Mouse (Mus musculus) midbrain, postnatal 0 days (tissue): Measurements from ENCODE around the gene Prg2. TPM values are rescaled to one million over a fixed set of nuclear protein-coding genes. Genes with fewer than 3 reads are reported as not detected.

Source experiments
- ATAC-seq: fragments of 200-750 bp; cut with Nextera tagmentation; 2 replicates; pipeline ENCODE4 v1.8.0; 2017; ENCODE audit warnings: moderate number of reproducible peaks, mild to moderate bottlenecking, moderate TSS enrichment, moderate library complexity; ENCODE audit not compliant: low FRiP score
- DNase-seq: peaks from one replicate; pipeline ENCODE4 v3.0.0-alpha.2; 2015; ENCODE audit warnings: low spot score
- H3K27ac ChIP-seq: fragments of 300-500 bp; sonication (generic); 2 replicates; pipeline ENCODE4 v1.5.1; 2014; ENCODE audit warnings: low read depth, mild to moderate bottlenecking, low read length, mixed read lengths
- H3K27me3 ChIP-seq: fragments of 300-500 bp; sonication (generic); 2 replicates; pipeline ENCODE4 v1.6.1; 2014; ENCODE audit warnings: low read length, control low read depth, mixed read lengths; ENCODE audit not compliant: insufficient read depth
- H3K36me3 ChIP-seq: fragments of 300-500 bp; sonication (generic); 2 replicates; pipeline ENCODE4 v1.6.1; 2014; ENCODE audit warnings: low read length, control low read depth, mixed read lengths; ENCODE audit not compliant: insufficient read depth
- H3K4me1 ChIP-seq: fragments of 300-500 bp; sonication (generic); 2 replicates; pipeline ENCODE4 v1.6.1; 2014; ENCODE audit warnings: mild to moderate bottlenecking, control low read depth, antibody characterized with exemption, low read length, mixed read lengths; ENCODE audit not compliant: insufficient read depth
- H3K4me2 ChIP-seq: fragments of 300-500 bp; sonication (generic); 2 replicates; pipeline ENCODE4 v1.6.1; 2014; ENCODE audit warnings: low read depth, mild to moderate bottlenecking, low read length, mixed read lengths; ENCODE audit not compliant: poor library complexity, severe bottlenecking
- H3K4me3 ChIP-seq: fragments of 300-500 bp; sonication (generic); 2 replicates; pipeline ENCODE4 v1.5.1; 2014; ENCODE audit warnings: low read depth, mild to moderate bottlenecking, low read length, moderate library complexity
- H3K9ac ChIP-seq: fragments of 300-500 bp; sonication (generic); replicated peaks from 2 replicates; pipeline ENCODE4 v1.6.1; 2014; ENCODE audit warnings: mild to moderate bottlenecking, low read length, moderate library complexity, mixed read lengths; ENCODE audit not compliant: poor library complexity, severe bottlenecking
- H3K9me3 ChIP-seq: fragments of 300-500 bp; sonication (generic); 2 replicates; pipeline ENCODE4 v1.6.1; 2016; ENCODE audit warnings: low read length, control low read depth
- CTCF ChIP-seq: IDR thresholded peaks from 2 replicates; pipeline ENCODE4 v1.5.1; 2016; ENCODE audit warnings: antibody characterized with exemption, mild to moderate bottlenecking
- WGBS: fragments of 180-500 bp; shearing (Covaris S2); extraction: QIAGEN DNeasy Blood & Tissue Kit; methylation state at CpG from one replicate; pipeline ENCODE4 v1.1.7; 2014; 5-methylcytosine and 5-hydroxymethylcytosine counted together
- polyA plus RNA-seq: library from polyadenylated mRNA; unstranded; fragments of >200 nt; fragmentation: Nextera tagmentation; extraction: Ambion mirVana; gene quantifications from 2 replicates; pipeline ENCODE4 v1.2.1, GENCODE M21; 2015
- total RNA-seq: library from RNA; depleted of rRNA; stranded (reverse); fragments of >200 nt; gene quantifications from 2 replicates; pipeline ENCODE4 v1.2.3, GENCODE M21; 2014

Gene Prg2
- total and polyA plus RNA-seq, 2 experiments from 2014 or later, result not detected

- no peak for TF ChIP-seq CTCF
- H3K9ac ChIP-seq, result no peak overlapping the region
- ATAC-seq, result no peak
- no peak overlapping the region for H3K4me3 ChIP-seq
- WGBS, result 92% methylated on average over 7 of the region's 7 CpGs
- H3K9me3 ChIP-seq, result no peaks in the 10 kb centered on the region
- no peak for DNase-seq
- H3K36me3 ChIP-seq, result no peaks in the 10 kb centered on the region
- no peak overlapping the region for H3K4me2 ChIP-seq
- H3K27ac ChIP-seq, result no peak overlapping the region
- H3K27me3 ChIP-seq, result no peaks in the 10 kb centered on the region
- H3K4me1 ChIP-seq, result no peaks in the 10 kb centered on the region
Measured at GRCm38 (mm10) chr2:84964111-84964801, 16.0 kb upstream of the Prg2 start.

- Histone ChIP-seq H3K4me1 (no peaks in the 10 kb centered on the region), H3K9ac (no peak overlapping the region), H3K4me3 (no peak overlapping the region), H3K36me3 (no peaks in the 10 kb centered on the region), H3K27ac (no peak overlapping the region), H3K9me3 (no peaks in the 10 kb centered on the region), H3K27me3 (no peaks in the 10 kb centered on the region), H3K4me2 (no peak overlapping the region)
- ATAC-seq, result no peak
- no peak for TF ChIP-seq CTCF
- WGBS, result 91% methylated on average over 5 of the region's 5 CpGs
- no peak for DNase-seq
Measured at GRCm38 (mm10) chr2:84967318-84967991, 12.8 kb upstream of the Prg2 start.

DNA sequence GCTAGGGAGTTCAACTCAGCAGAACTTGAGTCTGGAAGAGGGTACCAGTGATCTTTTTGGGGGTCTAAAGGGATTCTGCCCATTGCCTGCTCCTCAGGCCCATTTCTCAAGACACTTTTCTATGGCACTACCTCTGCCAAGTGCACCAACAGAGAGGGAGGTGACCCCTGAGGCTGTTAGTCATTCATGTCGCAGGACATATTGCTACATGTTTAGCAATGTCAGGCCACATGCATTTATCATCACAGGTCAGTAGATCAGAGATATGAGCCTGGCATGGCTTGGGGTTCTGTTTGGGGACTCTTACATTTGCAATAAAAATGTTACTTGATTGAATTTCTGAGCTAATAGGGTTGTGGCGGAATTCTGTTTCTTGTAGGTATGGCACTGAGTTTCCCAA lies 4.7 kb upstream of the Prg2 start:
- Histone ChIP-seq H3K9ac (no peak overlapping the region), H3K27me3 (no peaks in the 10 kb centered on the region), H3K4me2 (no peak overlapping the region), H3K36me3 (no peaks in the 10 kb centered on the region), H3K9me3 (no peaks in the 10 kb centered on the region), H3K4me1 (no peaks in the 10 kb centered on the region), H3K27ac (no peak overlapping the region), H3K4me3 (no peak overlapping the region)
- DNase-seq (no peak), ATAC-seq (no peak)
- 93% methylated on average over 2 of the region's 2 CpGs for WGBS
- TF ChIP-seq CTCF, result no peak

DNA sequence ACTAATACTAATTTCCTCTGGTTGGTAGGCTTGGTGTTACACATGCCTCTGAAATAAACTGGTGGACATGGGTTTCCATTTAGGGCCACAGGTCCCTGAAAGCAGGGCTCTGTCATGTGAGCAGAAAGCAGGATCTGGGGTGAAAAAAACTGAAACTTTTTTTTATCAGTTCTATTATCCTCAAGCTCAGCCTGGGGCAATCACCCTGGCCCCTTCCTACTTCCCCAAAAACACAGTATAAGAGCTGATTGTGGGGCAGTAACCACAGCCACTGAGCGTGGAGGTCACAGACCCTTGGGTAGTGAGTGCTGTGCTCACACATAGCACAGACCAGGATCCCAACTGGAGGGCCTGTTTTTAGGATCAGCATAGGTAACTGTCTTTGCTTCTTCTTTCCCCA lies 7.7 kb downstream of the Prg2 start, which contains the start of gene Prg3:
Prg3 (plus strand) TSS at position 286 of the 400 bp plus-strand sequence.
- Histone ChIP-seq H3K36me3 (no peaks in the 10 kb centered on the region), H3K4me2 (no peak within 1 kb of the TSS), H3K4me1 (no peaks in the 10 kb centered on the region), H3K27ac (no peak within 1 kb of the TSS), H3K9me3 (no peaks in the 10 kb centered on the region), H3K27me3 (no peaks in the 10 kb centered on the region), H3K4me3 (no peak within 1 kb of the TSS), H3K9ac (no peak within 1 kb of the TSS)
- WGBS, result 75% methylated on average over 1 of the region's 1 CpGs
- no peak for TF ChIP-seq CTCF
- no peak for DNase-seq
- no peak for ATAC-seq

DNA sequence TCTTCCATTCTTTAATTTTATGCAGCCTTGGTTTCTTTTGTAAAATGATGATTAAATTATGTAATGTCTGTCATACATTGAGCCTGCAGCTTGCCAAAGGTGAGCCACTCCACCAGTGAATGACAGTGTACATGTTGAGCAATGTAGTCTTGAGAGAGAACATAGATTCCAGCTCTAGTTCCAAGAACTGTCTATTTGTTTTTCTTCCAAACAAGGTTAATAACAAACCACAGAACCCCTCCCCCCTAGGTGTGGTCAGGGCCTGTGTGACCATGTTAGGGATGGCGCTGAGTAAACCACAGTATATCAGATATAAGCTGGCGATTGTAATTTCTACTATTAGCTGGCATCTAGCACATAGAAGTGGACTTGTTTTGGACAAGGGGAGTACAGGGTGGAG lies 16.1 kb downstream of the Prg2 start:
- no peaks in the 10 kb centered on the region for H3K4me1 ChIP-seq
- 98% methylated on average over 2 of the region's 2 CpGs for WGBS

GRCm38 (mm10) chr2:84999486-85000181 lies 19.4 kb downstream of the Prg2 start:
- H3K4me2 ChIP-seq, result no peak overlapping the region
- H3K27ac ChIP-seq, result no peak overlapping the region
- no peak for TF ChIP-seq CTCF
- DNase-seq (no peak), ATAC-seq (no peak)
- no peaks in the 10 kb centered on the region for H3K36me3 ChIP-seq
- no peak overlapping the region for H3K4me3 ChIP-seq
- H3K27me3 ChIP-seq, result no peaks in the 10 kb centered on the region
- H3K9me3 ChIP-seq, result no peaks in the 10 kb centered on the region
- H3K4me1 ChIP-seq, result no peaks in the 10 kb centered on the region
- WGBS, result 86% methylated on average over 3 of the region's 3 CpGs
- no peak overlapping the region for H3K9ac ChIP-seq

More for the DNA sequence above, 16.1 kb downstream of the Prg2 start:
- Histone ChIP-seq H3K27ac (no peak overlapping the region), H3K9ac (no peak overlapping the region), H3K9me3 (no peaks in the 10 kb centered on the region), H3K4me2 (no peak overlapping the region), H3K4me3 (no peak overlapping the region), H3K36me3 (no peaks in the 10 kb centered on the region), H3K27me3 (no peaks in the 10 kb centered on the region)
- DNase-seq (no peak), ATAC-seq (no peak)
- no peak for TF ChIP-seq CTCF
